Mouse (Mus musculus): ENCODE results near the gene Zdhhc16. TPM values are rescaled to one million over a fixed set of nuclear protein-coding genes. Genes with fewer than 3 reads are reported as not detected.

Zdhhc16 gene
- total and polyA plus RNA-seq, 3 experiments = 30.3 to 54.3 (median 45.5) TPM

DNA sequence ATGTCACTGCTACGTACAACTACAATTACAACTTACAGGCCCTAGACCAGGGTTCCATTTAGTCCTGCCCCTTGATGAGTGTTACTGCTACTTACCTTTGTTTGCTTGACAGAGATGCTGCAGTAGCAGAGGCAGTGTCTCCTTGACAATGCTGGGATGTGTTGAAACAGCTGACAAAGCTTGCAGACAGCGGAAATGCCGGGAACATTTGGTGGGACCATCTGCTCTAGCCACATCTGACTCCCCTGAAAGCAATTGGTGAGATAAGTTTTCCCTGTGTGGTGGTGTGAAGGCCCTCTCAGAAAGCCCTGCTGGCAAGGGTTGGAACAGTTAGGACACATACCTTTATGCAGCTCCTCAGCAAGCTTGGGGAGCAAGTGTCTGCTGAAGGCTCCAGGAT is 20.3 kb downstream of the Zdhhc16 start:
- TF ChIP-seq EP300 (IDR thresholded peaks at IDR 0.05; ENCODE audit: low read length) = no peak
- no peak for TF ChIP-seq POLR2A (IDR thresholded peaks at IDR 0.05; ENCODE audit: low read depth, low read length)
- no peak for TF ChIP-seq GABPA (IDR thresholded peaks at IDR 0.05; ENCODE audit: insufficient replicate concordance, low read depth, low read length)
- TF ChIP-seq ZMIZ1 (IDR thresholded peaks at IDR 0.05; ENCODE audit: low read depth, low read length) = no peak
- no peak for TF ChIP-seq ETS1 (conservative IDR thresholded peaks at IDR 0.05; ENCODE audit: low read depth, low read length)
- TF ChIP-seq ELF1 (IDR thresholded peaks at IDR 0.05; ENCODE audit: low read depth, low read length) = no peak
- no peak for TF ChIP-seq ZC3H11A (IDR thresholded peaks at IDR 0.05; ENCODE audit: low read depth, low read length)
- no peak for TF ChIP-seq USF2 (conservative IDR thresholded peaks at IDR 0.05; ENCODE audit: low read depth, low read length)
- TF ChIP-seq SIN3A (IDR thresholded peaks at IDR 0.05; ENCODE audit: low read length) = no peak
- TF ChIP-seq HCFC1 (IDR thresholded peaks at IDR 0.05; ENCODE audit: low read depth, low read length) = no peak
- dilution Hi-C loops (cut with MboI; ENCODE audit: extremely low pct_ligation_motif_present, extremely low pct_unique_long_range_greater_than_20kb, low sequenced_read_pairs) = no loop called here
- Histone ChIP-seq H3K27ac (ENCODE audit: insufficient read depth, low read depth) (no peak overlapping the region), H3K79me2 (replicated peaks; ENCODE audit: control insufficient read depth, extremely low read depth, insufficient read depth, poor library complexity, severe bottlenecking) (no peaks in the 10 kb centered on the region), H3K27me3 (replicated peaks) (no peaks in the 10 kb centered on the region), H3K9ac (ENCODE audit: insufficient read depth, low read depth) (no peak overlapping the region), H3K4me2 (ENCODE audit: insufficient read depth, low read depth, poor library complexity, severe bottlenecking) (no peak overlapping the region), H3K4me1 (ENCODE audit: control insufficient read depth in 1 of 2, insufficient read depth in 2 of 2) (no peaks in the 10 kb centered on the region), H3K4me3 (replicated peaks in 1 of 3; ENCODE audit: low read depth in 2 of 3, low read length in 2 of 3, poor library complexity in 1 of 3) (no peak overlapping the region), H3K9me3 (replicated peaks; ENCODE audit: low read length) (no peaks in the 10 kb centered on the region), H3K36me3 (replicated peaks in 1 of 2; ENCODE audit: control insufficient read depth in 1 of 2, insufficient read depth in 1 of 2, low read length in 1 of 2) (peaks cover 84 to 98% of the 10 kb centered on the region in 2 experiments)
- no peak for DNase-seq (ENCODE audit: extremely low read depth)
- in situ Hi-C loops (cut with MboI; ENCODE audit: low pct_ligation_motif_present, low pct_unique_long_range_greater_than_20kb, low sequenced_read_pairs) = no loop called here

DNA sequence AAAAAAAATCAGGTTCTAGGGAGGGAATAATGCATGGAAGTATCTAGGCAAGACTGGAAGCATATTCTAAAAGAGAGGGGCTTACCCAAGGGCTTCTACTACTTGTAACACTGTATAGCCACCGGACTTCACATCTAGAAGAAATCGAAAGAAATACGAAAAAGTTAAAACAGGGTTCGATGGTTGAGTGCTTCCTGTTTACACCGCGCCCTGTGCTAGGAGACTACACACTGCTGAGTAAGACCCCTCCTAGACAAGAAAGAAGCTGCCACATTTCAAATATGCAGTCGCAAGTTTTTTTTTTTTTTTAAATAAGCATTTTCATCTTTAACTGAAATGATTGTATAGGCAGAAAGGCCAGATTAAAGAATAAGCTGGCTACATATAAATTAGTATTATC is 36.3 kb downstream of the Zdhhc16 start:
- H3K4me1 ChIP-seq (ENCODE audit: control insufficient read depth in 1 of 2, insufficient read depth in 2 of 2) = peaks cover 5 to 13% of the 10 kb centered on the region in 2 experiments; a peak in 3 of 4 replicates
- TF ChIP-seq RCOR1 (conservative IDR thresholded peaks at IDR 0.05; ENCODE audit: low read depth, low read length) = no peak
- TF ChIP-seq KAT2A (IDR thresholded peaks at IDR 0.05; ENCODE audit: insufficient replicate concordance, low read length) = no peak
- TF ChIP-seq TBP (conservative IDR thresholded peaks at IDR 0.05; ENCODE audit: low read depth, low read length) = no peak
- no peak for TF ChIP-seq E2F4 (IDR thresholded peaks at IDR 0.05; ENCODE audit: insufficient replicate concordance, low read depth, low read length)
- TF ChIP-seq SMC3 (IDR thresholded peaks at IDR 0.05; ENCODE audit: low read depth, low read length) = no peak
- peaks cover 19% of the 10 kb centered on the region for H3K79me2 ChIP-seq (replicated peaks; ENCODE audit: control insufficient read depth, extremely low read depth, insufficient read depth, poor library complexity, severe bottlenecking)
- no peak overlapping the region for H3K4me3 ChIP-seq (replicated peaks in 1 of 3; ENCODE audit: low read depth in 2 of 3, low read length in 2 of 3, poor library complexity in 1 of 3)
- no peak overlapping the region for H3K4me2 ChIP-seq (ENCODE audit: insufficient read depth, low read depth, poor library complexity, severe bottlenecking)
- H3K36me3 ChIP-seq (replicated peaks in 1 of 2; ENCODE audit: control insufficient read depth in 1 of 2, insufficient read depth in 1 of 2, low read length in 1 of 2) = peaks cover 36 to 81% of the 10 kb centered on the region in 2 experiments
- no peak overlapping the region for H3K9ac ChIP-seq (ENCODE audit: insufficient read depth, low read depth)
- no peak for DNase-seq (ENCODE audit: extremely low read depth)
- no peaks in the 10 kb centered on the region for H3K27me3 ChIP-seq (replicated peaks)
- in situ Hi-C loops (cut with MboI; ENCODE audit: low pct_ligation_motif_present, low pct_unique_long_range_greater_than_20kb, low sequenced_read_pairs) = no loop called here
- dilution Hi-C loops (cut with MboI; ENCODE audit: extremely low pct_ligation_motif_present, extremely low pct_unique_long_range_greater_than_20kb, low sequenced_read_pairs) = no loop called here
- no peaks in the 10 kb centered on the region for H3K9me3 ChIP-seq (replicated peaks; ENCODE audit: low read length)
- H3K27ac ChIP-seq (ENCODE audit: insufficient read depth, low read depth) = no peak overlapping the region
